Mouse (Mus musculus) heart, embryonic 15.5 days (tissue): ENCODE data around the gene Clcc1. TPM values are rescaled to one million over a fixed set of nuclear protein-coding genes. Genes with fewer than 3 reads are reported as not detected.

Source experiments
- ATAC-seq: fragments of 200-750 bp; cut with Nextera tagmentation; replicated peaks from 2 replicates; pipeline ENCODE4 v1.8.0; 2017; ENCODE audit warnings: low read depth, moderate TSS enrichment; ENCODE audit not compliant: insufficient number of reproducible peaks, insufficient read depth, low FRiP score
- H3K27ac ChIP-seq: fragments of 300-500 bp; sonication (generic); 2 replicates; pipeline ENCODE4 v1.5.1; 2015; ENCODE audit warnings: mild to moderate bottlenecking, inconsistent platforms
- H3K27me3 ChIP-seq: fragments of 300-500 bp; sonication (generic); 2 replicates; pipeline ENCODE4 v1.6.1; 2015; ENCODE audit warnings: inconsistent platforms
- H3K36me3 ChIP-seq: fragments of 300-500 bp; sonication (generic); 2 replicates; pipeline ENCODE4 v1.6.1; 2015; ENCODE audit warnings: mild to moderate bottlenecking, inconsistent platforms
- H3K4me1 ChIP-seq: fragments of 300-500 bp; sonication (generic); replicated peaks from 2 replicates; pipeline ENCODE4 v1.6.1; 2015; ENCODE audit warnings: inconsistent platforms
- H3K4me2 ChIP-seq: fragments of 300-500 bp; sonication (generic); 2 replicates; pipeline ENCODE4 v1.6.1; 2015; ENCODE audit warnings: inconsistent platforms, mild to moderate bottlenecking, moderate library complexity
- H3K4me3 ChIP-seq: fragments of 300-500 bp; sonication (generic); 2 replicates; pipeline ENCODE4 v1.5.1; 2015; ENCODE audit warnings: mild to moderate bottlenecking, inconsistent platforms
- H3K9ac ChIP-seq: fragments of 300-500 bp; sonication (generic); 2 replicates; pipeline ENCODE4 v1.6.1; 2015; ENCODE audit warnings: mild to moderate bottlenecking, inconsistent platforms
- H3K9me3 ChIP-seq: fragments of 300-500 bp; sonication (generic); replicated peaks from 2 replicates; pipeline ENCODE4 v1.6.1; 2016; ENCODE audit warnings: inconsistent platforms
- WGBS: fragments of 180-500 bp; shearing (Covaris S2); methylation state at CpG from one replicate; pipeline ENCODE4 v1.1.7; 2015; ENCODE audit warnings: mixed read lengths; 5-methylcytosine and 5-hydroxymethylcytosine counted together
- polyA plus RNA-seq: library from polyadenylated mRNA; unstranded; fragments of >200 nt; fragmentation: Nextera tagmentation; extraction: Ambion mirVana; gene quantifications from 2 replicates; pipeline ENCODE4 v1.2.1, GENCODE M21; 2015

Gene Clcc1
- polyA plus RNA-seq, 1 experiment from 2014 or later = 50.3 TPM

DNA sequence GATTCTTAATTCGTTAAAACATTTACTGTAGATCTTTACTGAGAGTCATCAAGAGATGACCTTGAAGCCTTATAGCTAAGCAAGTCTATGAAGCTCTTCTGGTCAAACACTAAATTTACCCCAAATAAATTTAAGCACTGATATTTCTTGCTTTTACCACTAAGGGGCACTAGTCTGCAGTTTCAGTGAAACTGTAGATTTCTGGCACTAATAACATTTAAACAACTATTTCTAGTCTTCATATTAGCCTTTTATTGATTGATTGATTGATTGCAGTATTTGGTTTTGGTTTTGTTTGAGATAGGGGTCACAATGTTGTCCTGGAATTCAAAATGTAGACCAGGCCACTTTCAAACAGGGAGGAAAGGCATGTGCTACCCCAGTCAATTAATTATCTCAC lies 47.5 kb downstream of the Clcc1 start:
- no peak overlapping the region for H3K9ac ChIP-seq
- no peak overlapping the region for H3K4me3 ChIP-seq
- H3K27ac ChIP-seq = no peak overlapping the region
- H3K4me2 ChIP-seq = no peak overlapping the region
- no peak for ATAC-seq
- H3K4me1 ChIP-seq = no peaks in the 10 kb centered on the region
- 54% methylated on average over 1 of the region's 1 CpGs for WGBS
- no peaks in the 10 kb centered on the region for H3K9me3 ChIP-seq
- H3K27me3 ChIP-seq = no peaks in the 10 kb centered on the region
- peaks cover 28% of the 10 kb centered on the region; the same call in 1 of the 2 replicates for H3K36me3 ChIP-seq

GRCm38 (mm10) chr3:108702789-108703188 lies 49.1 kb downstream of the Clcc1 start:
- H3K4me1 ChIP-seq = no peaks in the 10 kb centered on the region
- H3K27me3 ChIP-seq = no peaks in the 10 kb centered on the region
- no peak overlapping the region for H3K27ac ChIP-seq
- H3K9ac ChIP-seq = no peak overlapping the region
- H3K4me3 ChIP-seq = no peak overlapping the region
- H3K4me2 ChIP-seq = no peak overlapping the region
- peaks cover 16% of the 10 kb centered on the region; the same call in 1 of the 2 replicates for H3K36me3 ChIP-seq
- 92% methylated on average over 8 of the region's 8 CpGs for WGBS
- no peaks in the 10 kb centered on the region for H3K9me3 ChIP-seq
- ATAC-seq = no peak

- Histone ChIP-seq H3K36me3 (no peaks in the 10 kb centered on the region), H3K27ac (no peak overlapping the region), H3K4me1 (peaks cover 6% of the 10 kb centered on the region; the same call in 1 of the 2 replicates), H3K27me3 (no peaks in the 10 kb centered on the region), H3K4me2 (no peak overlapping the region), H3K9me3 (no peaks in the 10 kb centered on the region), H3K4me3 (no peak overlapping the region), H3K9ac (no peak overlapping the region)
- no peak for ATAC-seq
- WGBS = 88% methylated on average over 5 of the region's 5 CpGs
Measured at GRCm38 (mm10) chr3:108711296-108711695, 57.6 kb downstream of the Clcc1 start.

DNA sequence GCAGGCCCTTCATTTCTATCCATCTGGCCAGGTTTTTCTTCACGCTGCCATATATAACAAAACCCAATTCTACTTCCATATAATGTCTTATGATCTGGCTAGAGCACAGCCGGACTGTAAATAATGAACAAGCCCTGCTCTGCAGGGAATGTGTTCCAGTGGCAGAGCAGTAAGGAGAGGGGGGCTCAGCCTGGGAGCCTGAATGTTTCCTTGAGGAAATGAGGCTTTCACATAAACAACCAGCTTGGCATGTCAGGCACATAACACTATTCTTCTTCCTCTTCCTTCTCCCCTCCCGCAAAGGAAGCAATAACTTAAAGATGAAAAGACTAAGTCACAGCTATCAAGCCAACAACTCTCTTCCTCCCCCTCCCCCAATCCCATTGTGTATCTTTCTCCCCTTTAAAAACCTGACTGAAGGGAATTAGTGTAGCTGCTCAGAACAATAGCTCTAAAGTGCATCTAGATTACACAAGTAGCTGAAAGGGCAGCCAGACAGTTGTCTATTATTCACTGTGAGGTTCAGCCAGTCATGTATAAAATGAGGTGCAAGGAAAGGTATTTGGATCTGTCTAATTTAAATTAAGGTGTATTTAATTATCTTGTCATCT lies 59.5 kb downstream of the Clcc1 start:
- H3K4me2 ChIP-seq = no peak overlapping the region
- H3K36me3 ChIP-seq = no peaks in the 10 kb centered on the region
- peaks cover 6% of the 10 kb centered on the region; the same call in 1 of the 2 replicates for H3K4me1 ChIP-seq
- no peak overlapping the region for H3K4me3 ChIP-seq
- no peaks in the 10 kb centered on the region for H3K9me3 ChIP-seq
- H3K27me3 ChIP-seq = no peaks in the 10 kb centered on the region
- ATAC-seq = no peak
- H3K27ac ChIP-seq = no peak overlapping the region
- 72% methylated on average over 3 of the region's 3 CpGs for WGBS
- no peak overlapping the region for H3K9ac ChIP-seq

DNA sequence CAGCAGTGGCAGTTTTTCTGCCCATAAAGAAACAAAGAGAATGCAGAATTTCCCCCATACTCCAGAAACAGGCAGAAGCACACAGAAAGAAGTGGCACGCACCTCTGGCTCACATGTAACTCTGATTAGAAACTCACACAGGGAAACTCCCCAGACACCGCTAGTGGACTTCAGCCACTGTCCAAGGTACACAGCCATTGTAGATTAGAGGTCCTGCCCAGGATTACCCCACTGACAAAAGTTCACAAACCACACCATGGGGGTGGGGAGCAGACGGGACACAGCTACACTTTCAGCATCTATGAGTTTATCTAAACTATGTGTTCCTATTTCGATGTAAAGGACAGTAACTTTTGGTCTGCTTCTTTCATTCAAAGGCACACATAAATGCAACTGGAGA lies 61.1 kb downstream of the Clcc1 start:
- Histone ChIP-seq H3K4me2 (no peak overlapping the region), H3K9ac (no peak overlapping the region), H3K4me3 (no peak overlapping the region), H3K27me3 (no peaks in the 10 kb centered on the region), H3K36me3 (no peaks in the 10 kb centered on the region), H3K9me3 (no peaks in the 10 kb centered on the region), H3K27ac (no peak overlapping the region), H3K4me1 (peaks cover 6% of the 10 kb centered on the region; the same call in 1 of the 2 replicates)
- 76% methylated on average over 4 of the region's 4 CpGs for WGBS
- ATAC-seq = no peak

DNA sequence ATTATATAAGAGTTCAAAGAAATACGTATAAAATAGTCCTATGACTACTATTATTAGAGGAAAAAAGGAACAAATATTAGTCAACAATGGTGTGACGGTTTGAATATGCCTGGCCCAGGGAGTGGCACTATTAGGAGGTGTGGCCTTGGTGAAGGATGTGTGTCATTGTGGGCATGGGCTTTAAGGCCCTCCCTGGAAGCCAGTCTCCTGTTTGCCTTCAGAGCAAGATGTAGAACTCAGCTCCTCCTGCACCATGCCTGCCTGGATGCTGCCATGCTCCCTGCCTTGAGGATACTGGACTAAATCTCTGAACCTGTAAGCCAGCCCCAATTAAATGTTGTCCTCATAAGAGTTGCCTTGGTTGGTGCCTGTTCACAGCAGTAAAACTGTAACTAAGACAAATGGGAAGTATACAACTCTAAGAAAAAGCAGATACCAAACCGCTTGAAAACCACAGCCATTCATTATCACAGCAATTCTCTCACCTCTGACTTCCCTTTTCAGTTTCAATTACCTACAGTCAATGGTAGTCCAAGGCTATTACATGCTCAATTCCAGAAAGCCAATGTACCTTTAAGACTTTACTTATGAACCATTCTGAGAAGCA lies 64.3 kb downstream of the Clcc1 start:
- Histone ChIP-seq H3K9me3 (no peaks in the 10 kb centered on the region), H3K36me3 (no peaks in the 10 kb centered on the region), H3K27me3 (no peaks in the 10 kb centered on the region), H3K4me2 (no peak overlapping the region), H3K27ac (no peak overlapping the region), H3K4me1 (peaks cover 20% of the 10 kb centered on the region), H3K9ac (no peak overlapping the region), H3K4me3 (no peak overlapping the region)
- no peak for ATAC-seq
- WGBS = 84% methylated on average over 3 of the region's 3 CpGs

DNA sequence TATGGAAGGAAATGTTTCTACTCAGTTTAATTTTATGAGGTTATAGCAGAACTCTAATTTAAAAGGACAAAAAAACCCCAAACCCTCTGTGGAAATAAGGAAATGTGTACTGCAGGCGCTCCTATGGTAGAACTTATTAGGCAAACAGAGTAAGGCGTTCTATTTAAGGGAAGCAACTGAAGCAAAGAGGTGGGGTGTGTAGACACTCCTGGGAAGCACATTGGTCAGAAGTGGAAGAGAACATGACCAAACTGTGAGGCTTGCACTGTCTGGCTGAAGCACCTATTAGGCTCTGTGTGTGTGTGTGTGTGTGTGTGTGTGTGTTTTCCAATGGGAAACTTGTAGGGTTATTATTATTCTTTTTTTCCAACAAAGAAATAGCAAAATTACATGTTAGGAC lies 65.6 kb downstream of the Clcc1 start:
- Histone ChIP-seq H3K27ac (no peak overlapping the region), H3K4me2 (no peak overlapping the region), H3K9me3 (no peaks in the 10 kb centered on the region), H3K36me3 (no peaks in the 10 kb centered on the region), H3K27me3 (no peaks in the 10 kb centered on the region), H3K4me3 (no peak overlapping the region), H3K4me1 (peaks cover 17% of the 10 kb centered on the region), H3K9ac (no peak overlapping the region)
- WGBS = 75% methylated on average over 2 of the region's 2 CpGs
- ATAC-seq = no peak

DNA sequence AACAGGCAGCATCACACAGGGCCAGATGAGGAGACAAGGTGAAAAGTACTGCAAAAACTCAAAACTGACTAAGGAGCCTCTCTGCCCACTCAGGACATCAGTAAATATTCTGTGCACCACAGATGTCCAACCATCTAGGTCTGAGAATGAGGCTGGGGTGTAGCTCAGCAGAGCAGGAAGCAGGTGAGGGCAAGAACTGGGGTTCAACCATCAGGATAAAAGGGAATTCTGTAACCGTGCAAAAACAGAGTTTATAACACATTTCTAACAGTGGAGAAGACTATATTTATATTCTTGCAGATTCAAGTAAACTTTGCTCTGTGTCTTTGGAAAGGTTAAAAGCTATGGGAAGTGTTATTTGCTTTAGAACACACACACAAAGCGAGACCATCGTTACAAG lies 66.0 kb downstream of the Clcc1 start:
- Histone ChIP-seq H3K4me3 (no peak overlapping the region), H3K4me2 (no peak overlapping the region), H3K4me1 (peaks cover 17% of the 10 kb centered on the region), H3K27ac (no peak overlapping the region), H3K9me3 (no peaks in the 10 kb centered on the region), H3K27me3 (no peaks in the 10 kb centered on the region), H3K9ac (no peak overlapping the region), H3K36me3 (no peaks in the 10 kb centered on the region)
- ATAC-seq = no peak
- 84% methylated on average over 3 of the region's 3 CpGs for WGBS

DNA sequence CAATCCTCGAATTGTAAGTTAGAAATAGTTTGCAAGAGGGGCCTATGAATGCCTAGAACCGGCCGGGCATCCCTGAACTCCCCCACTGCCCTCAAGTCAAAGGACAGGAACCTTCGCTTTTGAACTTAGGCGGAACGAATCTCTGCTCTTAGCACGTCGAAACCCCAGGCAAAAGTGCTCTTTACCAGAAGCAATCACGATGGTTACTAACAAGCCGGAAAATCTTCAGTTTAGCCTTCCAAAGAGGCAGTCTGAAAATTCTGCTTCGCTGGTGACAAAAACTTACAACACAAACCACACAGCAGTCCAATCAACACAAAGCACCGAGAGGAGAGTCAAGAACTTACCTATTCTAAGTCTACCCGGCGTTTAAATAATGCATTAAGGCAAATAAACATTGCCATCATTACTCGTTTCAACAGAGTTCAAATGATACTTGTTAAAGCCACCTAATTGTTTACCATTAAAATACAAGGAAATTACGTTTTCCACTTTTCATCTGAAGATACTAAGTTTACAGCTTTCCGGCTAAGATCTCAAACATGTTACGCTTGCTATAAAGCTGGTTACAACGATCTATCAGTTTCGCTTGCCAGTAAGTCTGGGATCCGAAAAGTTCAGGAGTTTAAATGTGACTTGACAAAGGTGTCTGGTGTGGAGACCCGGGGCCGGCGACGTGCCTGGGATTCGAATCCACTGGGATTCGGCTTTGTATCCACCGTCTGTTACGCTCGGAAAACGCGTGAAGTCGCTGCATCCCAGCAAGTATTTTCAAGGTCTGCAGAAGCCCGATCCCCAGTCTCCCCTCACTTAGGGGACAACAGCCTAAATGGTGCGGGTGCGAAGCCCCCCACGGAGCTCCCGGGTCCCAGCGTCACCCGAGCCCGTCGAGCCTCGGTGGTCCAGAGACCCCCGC lies 67.6 kb downstream of the Clcc1 start:
- Histone ChIP-seq H3K4me3 (peak overlapping the region; percentile 73), H3K9me3 (no peaks in the 10 kb centered on the region), H3K4me2 (peak overlapping the region; percentile 76), H3K27ac (peak overlapping the region; percentile 85), H3K36me3 (no peaks in the 10 kb centered on the region), H3K4me1 (peaks cover 17% of the 10 kb centered on the region), H3K9ac (peak overlapping the region; percentile 84), H3K27me3 (no peaks in the 10 kb centered on the region)
- ATAC-seq = peak; percentile 11; the same call in 1 of the 2 replicates
- WGBS = 1% methylated on average over 44 of the region's 44 CpGs

- Histone ChIP-seq H3K9ac (peak within 1 kb of the TSS; percentile 84), H3K27ac (peak within 1 kb of the TSS; percentile 85), H3K27me3 (no peaks in the 10 kb centered on the region), H3K36me3 (no peaks in the 10 kb centered on the region), H3K4me1 (peaks cover 17% of the 10 kb centered on the region), H3K9me3 (no peaks in the 10 kb centered on the region), H3K4me3 (peak within 1 kb of the TSS; percentile 73), H3K4me2 (peak within 1 kb of the TSS; percentile 76)
- WGBS = 3% methylated on average over 52 of the region's 53 CpGs
- ATAC-seq = peak; percentile 99
Measured at GRCm38 (mm10) chr3:108722036-108722872, 68.5 kb downstream of the Clcc1 start, which contains the start of gene Gpsm2. Gene Gpsm2, minus strand, starts transcription at chr3:108722309.

DNA sequence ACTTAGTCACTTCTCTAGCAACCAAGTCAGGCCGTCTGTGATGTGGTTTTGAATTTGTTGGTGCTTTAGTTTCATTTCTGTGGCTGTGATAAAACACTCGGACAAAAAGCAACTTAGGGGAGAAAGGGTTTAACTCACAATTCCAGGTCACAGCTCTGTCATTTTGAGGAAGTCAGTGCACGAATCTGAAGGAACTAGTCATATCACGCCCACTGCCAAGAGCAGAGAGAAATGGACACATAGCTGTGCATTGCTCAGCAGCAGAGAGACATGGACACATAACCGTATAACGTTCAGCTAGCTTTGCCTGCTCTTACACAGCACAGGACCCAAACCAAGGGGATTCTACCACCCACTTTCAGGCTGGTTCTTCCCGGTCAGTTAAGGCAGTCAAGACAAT lies 72.7 kb downstream of the Clcc1 start:
- H3K27ac ChIP-seq = no peak overlapping the region
- ATAC-seq = no peak
- 79% methylated on average over 7 of the region's 7 CpGs for WGBS
- H3K9ac ChIP-seq = no peak overlapping the region
- no peaks in the 10 kb centered on the region for H3K36me3 ChIP-seq
- H3K27me3 ChIP-seq = no peaks in the 10 kb centered on the region
- no peaks in the 10 kb centered on the region for H3K9me3 ChIP-seq
- no peak overlapping the region for H3K4me2 ChIP-seq
- peaks cover 6% of the 10 kb centered on the region; the same call in 1 of the 2 replicates for H3K4me1 ChIP-seq
- H3K4me3 ChIP-seq = no peak overlapping the region
